Mouse (Mus musculus) forebrain, postnatal 0 days (tissue): ENCODE data around the gene Dpy19l3. TPM values are rescaled to one million over a fixed set of nuclear protein-coding genes. Genes with fewer than 3 reads are reported as not detected.
A peak's percentile ranks its signal among the peaks of the same experiment; 100 is the strongest.

Source experiments
- ATAC-seq: fragments of 200-750 bp; cut with Nextera tagmentation; 2 replicates; pipeline ENCODE4 v1.8.0; 2017; ENCODE audit warnings: mild to moderate bottlenecking, moderate library complexity
- DNase-seq: peaks from one replicate; pipeline ENCODE4 v3.0.0-alpha.2; 2015
- H3K27ac ChIP-seq: fragments of 300-500 bp; sonication (generic); 2 replicates; pipeline ENCODE4 v1.5.1; 2014; ENCODE audit warnings: low read depth, mild to moderate bottlenecking, antibody characterized with exemption, low read length, moderate library complexity, mixed read lengths
- H3K27me3 ChIP-seq: fragments of 300-500 bp; sonication (generic); 2 replicates; pipeline ENCODE4 v1.6.1; 2014; ENCODE audit warnings: mild to moderate bottlenecking, low read length, mixed read lengths; ENCODE audit not compliant: insufficient read depth
- H3K36me3 ChIP-seq: fragments of 300-500 bp; sonication (generic); 2 replicates; pipeline ENCODE4 v1.6.1; 2014; ENCODE audit warnings: mild to moderate bottlenecking, moderate library complexity; ENCODE audit not compliant: insufficient read depth
- H3K4me1 ChIP-seq: fragments of 300-500 bp; sonication (generic); 2 replicates; pipeline ENCODE4 v1.6.1; 2014; ENCODE audit warnings: antibody characterized with exemption; ENCODE audit not compliant: insufficient read depth
- H3K4me2 ChIP-seq: fragments of 300-500 bp; sonication (generic); 2 replicates; pipeline ENCODE4 v1.6.1; 2014; ENCODE audit warnings: low read depth, mild to moderate bottlenecking, moderate library complexity
- H3K4me3 ChIP-seq: fragments of 300-500 bp; sonication (generic); 2 replicates; pipeline ENCODE4 v1.5.1; 2014; ENCODE audit warnings: low read depth, low read length, mixed read lengths
- H3K9ac ChIP-seq: fragments of 300-500 bp; sonication (generic); 2 replicates; pipeline ENCODE4 v1.6.1; 2014; ENCODE audit warnings: mild to moderate bottlenecking
- H3K9me3 ChIP-seq: fragments of 300-500 bp; sonication (generic); 2 replicates; pipeline ENCODE4 v1.6.1; 2016; ENCODE audit warnings: low read length
- CTCF ChIP-seq: sonication (generic); IDR thresholded peaks from 2 replicates; pipeline ENCODE4 v1.5.1; 2016; ENCODE audit warnings: antibody characterized with exemption, control low read depth, low read depth
- WGBS: fragments of 180-500 bp; shearing (Covaris S2); extraction: QIAGEN DNeasy Blood & Tissue Kit; methylation state at CpG from one replicate; pipeline ENCODE4 v1.1.7; 2014; 5-methylcytosine and 5-hydroxymethylcytosine counted together
- polyA plus RNA-seq: library from polyadenylated mRNA; unstranded; fragments of >200 nt; fragmentation: Nextera tagmentation; extraction: Ambion mirVana; gene quantifications from 2 replicates; pipeline ENCODE4 v1.2.1, GENCODE M21; 2015
- total RNA-seq: library from RNA; depleted of rRNA; stranded (reverse); fragments of >200 nt; gene quantifications from 2 replicates; pipeline ENCODE4 v1.2.3, GENCODE M21; 2014

The Dpy19l3 gene
- total and polyA plus RNA-seq, 2 experiments from 2014 or later, result 33.4 to 38.8 TPM

- no peak overlapping the region for H3K9ac ChIP-seq
- peak; percentile 77 for DNase-seq
- no peaks in the 10 kb centered on the region for H3K27me3 ChIP-seq
- H3K9me3 ChIP-seq, result no peaks in the 10 kb centered on the region
- no peaks in the 10 kb centered on the region for H3K36me3 ChIP-seq
- H3K4me3 ChIP-seq, result no peak overlapping the region
- 53% methylated on average over 11 of the region's 11 CpGs for WGBS
- H3K27ac ChIP-seq, result no peak overlapping the region
- ATAC-seq, result peak; percentile 23; the same call in 1 of the 2 replicates
- H3K4me2 ChIP-seq, result no peak overlapping the region
- no peaks in the 10 kb centered on the region for H3K4me1 ChIP-seq
- peak; percentile 82 for TF ChIP-seq CTCF
These were observed 103.4 kb downstream of the Dpy19l3 start for GRCm38 (mm10) chr7:35650716-35651410.

- Histone ChIP-seq H3K4me3 (no peak overlapping the region), H3K4me1 (no peaks in the 10 kb centered on the region), H3K36me3 (peaks cover 8% of the 10 kb centered on the region), H3K4me2 (no peak overlapping the region), H3K9me3 (no peaks in the 10 kb centered on the region), H3K27me3 (no peaks in the 10 kb centered on the region), H3K9ac (no peak overlapping the region), H3K27ac (no peak overlapping the region)
- ATAC-seq (no peak), DNase-seq (no peak)
- WGBS, result 46% methylated on average over 3 of the region's 3 CpGs
- TF ChIP-seq CTCF, result no peak
These were observed 105.2 kb downstream of the Dpy19l3 start for GRCm38 (mm10) chr7:35649071-35649470.

- H3K36me3 ChIP-seq, result peaks cover 14% of the 10 kb centered on the region
- 78% methylated on average over 9 of the region's 9 CpGs for WGBS
- no peak overlapping the region for H3K9ac ChIP-seq
- H3K27me3 ChIP-seq, result no peaks in the 10 kb centered on the region
- TF ChIP-seq CTCF, result no peak
- no peak overlapping the region for H3K4me3 ChIP-seq
- no peak overlapping the region for H3K4me2 ChIP-seq
- ATAC-seq (no peak), DNase-seq (no peak)
- H3K27ac ChIP-seq, result no peak overlapping the region
- H3K4me1 ChIP-seq, result no peaks in the 10 kb centered on the region
- H3K9me3 ChIP-seq, result no peaks in the 10 kb centered on the region
These were observed 105.8 kb downstream of the Dpy19l3 start for GRCm38 (mm10) chr7:35648239-35649069.

- 0 out of 2 replicates have a peak, but pooled peaks have one; percentile 16 for TF ChIP-seq CTCF
- Histone ChIP-seq H3K9ac (peak within 1 kb of the TSS; percentile 89), H3K9me3 (no peaks in the 10 kb centered on the region), H3K27me3 (no peaks in the 10 kb centered on the region), H3K4me3 (peak within 1 kb of the TSS; percentile 79), H3K4me2 (peak within 1 kb of the TSS; percentile 63), H3K36me3 (peaks cover 27% of the 10 kb centered on the region), H3K4me1 (no peaks in the 10 kb centered on the region), H3K27ac (peak within 1 kb of the TSS; percentile 78)
- peak; percentile 95 for ATAC-seq
- WGBS, result 2% methylated on average over 63 of the region's 64 CpGs
- peak; percentile 99 for DNase-seq
These were observed 107.1 kb downstream of the Dpy19l3 start, which contains the start of gene Pdcd5 for GRCm38 (mm10) chr7:35647101-35647698. Gene Pdcd5, minus strand, starts transcription at chr7:35647521.

GRCm38 (mm10) chr7:35646317-35647081, 107.8 kb downstream of the Dpy19l3 start:
- Histone ChIP-seq H3K4me3 (peak overlapping the region; percentile 79), H3K27me3 (no peaks in the 10 kb centered on the region), H3K4me1 (no peaks in the 10 kb centered on the region), H3K9me3 (no peaks in the 10 kb centered on the region), H3K9ac (peak overlapping the region; percentile 89), H3K36me3 (peaks cover 31% of the 10 kb centered on the region), H3K4me2 (peak overlapping the region; percentile 63), H3K27ac (peak overlapping the region; percentile 78)
- peak; percentile 16; the same call in 1 of the 2 replicates for TF ChIP-seq CTCF
- DNase-seq, result peak; percentile 47
- WGBS, result 15% methylated on average over 34 of the region's 34 CpGs
- ATAC-seq, result peak; percentile 56

- no peak overlapping the region for H3K9ac ChIP-seq
- H3K4me2 ChIP-seq, result no peak overlapping the region
- H3K36me3 ChIP-seq, result peaks cover 74% of the 10 kb centered on the region
- TF ChIP-seq CTCF, result no peak
- no peaks in the 10 kb centered on the region for H3K27me3 ChIP-seq
- ATAC-seq (no peak), DNase-seq (no peak)
- no peak overlapping the region for H3K27ac ChIP-seq
- no peaks in the 10 kb centered on the region for H3K9me3 ChIP-seq
- 84% methylated on average over 6 of the region's 6 CpGs for WGBS
- H3K4me3 ChIP-seq, result no peak overlapping the region
- no peaks in the 10 kb centered on the region for H3K4me1 ChIP-seq
These were observed 114.2 kb downstream of the Dpy19l3 start for GRCm38 (mm10) chr7:35640072-35640471.
